Mouse (Mus musculus): Measurements from ENCODE around the gene Trim2. TPM values are rescaled to one million over a fixed set of nuclear protein-coding genes. Genes with fewer than 3 reads are reported as not detected.

Trim2 gene
- total RNA-seq, 2 experiments from 2014 or later, result 267 to 271 TPM

DNA sequence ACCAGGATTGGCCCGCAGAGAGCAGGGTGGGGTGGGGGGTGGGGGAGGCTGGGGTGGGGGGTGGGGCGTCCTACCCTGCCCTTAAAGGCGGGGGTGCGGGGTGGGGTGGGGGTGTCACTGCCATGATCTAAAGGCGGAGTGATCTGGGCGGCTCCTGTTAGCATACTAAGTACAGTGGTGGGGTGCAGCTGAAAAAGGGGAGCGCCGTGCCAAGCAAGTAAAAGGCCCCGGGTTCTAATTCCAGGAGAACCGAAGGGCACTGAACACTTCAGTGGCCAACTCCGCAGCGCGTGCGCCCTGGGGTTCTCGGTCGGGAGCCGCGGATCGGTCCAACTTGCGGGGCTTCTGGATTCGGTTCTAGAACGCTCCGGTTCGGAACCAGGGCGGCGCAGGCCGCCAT is 151.5 kb downstream of the Trim2 start:
- DNase-seq (ENCODE audit: low spot score in 2 of 2), result no peak

GRCm38 (mm10) chr3:84154721-84155141 is 151.9 kb downstream of the Trim2 start:
- DNase-seq (ENCODE audit: low spot score in 2 of 2), result no peak

GRCm38 (mm10) chr3:84149831-84150230 is 156.8 kb downstream of the Trim2 start:
- DNase-seq (ENCODE audit: low spot score in 2 of 2), result no peak

DNA sequence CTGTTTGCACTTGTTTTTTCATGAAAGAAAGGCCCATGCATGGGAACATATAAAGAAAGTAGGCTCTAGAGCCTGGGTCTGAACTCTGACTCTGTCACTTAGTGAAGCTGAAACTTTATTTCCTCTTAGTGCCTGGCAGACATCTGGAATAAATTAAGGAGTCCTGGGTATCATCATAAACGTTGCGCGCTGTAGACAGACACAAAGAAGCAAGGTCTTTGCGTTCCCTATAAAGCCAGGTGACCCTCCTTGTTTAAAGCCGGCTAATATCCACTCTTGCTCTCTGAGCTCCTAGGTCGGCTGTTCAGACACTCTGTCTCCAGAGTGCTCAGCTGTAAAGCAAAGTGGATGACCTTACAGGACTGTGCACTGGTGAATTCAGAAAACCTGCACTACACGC is 165.7 kb downstream of the Trim2 start:
- DNase-seq (ENCODE audit: low spot score in 2 of 2), result no peak

GRCm38 (mm10) chr3:84136509-84136908 is 170.2 kb downstream of the Trim2 start:
- DNase-seq (ENCODE audit: low spot score in 2 of 2), result no peak

DNA sequence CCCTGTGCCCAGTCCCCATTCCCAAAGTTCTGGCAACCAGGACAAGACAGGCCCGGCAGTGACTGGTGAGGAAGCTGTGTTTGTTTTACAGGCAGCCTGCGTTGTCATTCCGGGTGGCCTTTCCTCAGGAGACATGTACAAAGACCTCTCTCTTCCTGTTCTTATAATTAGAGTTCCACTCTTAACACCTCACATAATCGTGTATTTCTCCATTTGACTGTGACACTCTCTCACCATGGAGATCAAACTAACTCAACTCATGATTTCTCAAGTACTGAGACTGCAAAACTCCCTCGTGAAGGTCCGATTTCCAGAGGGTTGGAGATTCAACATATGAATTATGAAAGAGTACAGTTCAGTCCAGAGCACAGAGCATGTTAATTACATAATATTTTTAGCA is 170.7 kb downstream of the Trim2 start:
- DNase-seq (ENCODE audit: low spot score in 2 of 2), result no peak

GRCm38 (mm10) chr3:84135387-84135786 is 171.3 kb downstream of the Trim2 start:
- DNase-seq (ENCODE audit: low spot score in 2 of 2), result no peak

DNA sequence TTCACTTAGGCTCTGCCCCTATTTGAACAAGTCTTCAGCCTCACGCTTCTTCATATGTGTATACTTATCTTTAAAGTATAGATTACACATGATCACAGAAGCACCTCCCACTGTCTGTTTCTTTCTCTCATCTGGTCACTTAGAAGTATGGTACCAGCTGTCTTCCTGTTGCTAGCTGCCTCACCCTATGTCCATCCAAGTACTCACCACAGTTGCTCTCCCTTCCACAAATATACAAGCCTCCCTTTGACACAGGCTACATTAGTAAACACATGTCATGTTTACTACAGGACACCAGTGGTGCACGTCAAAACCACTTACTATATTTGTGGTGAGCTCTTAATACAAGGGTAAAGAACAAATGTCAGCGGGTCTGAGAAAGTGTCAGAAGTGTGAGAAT is 175.3 kb downstream of the Trim2 start:
- DNase-seq (ENCODE audit: low spot score in 2 of 2), result no peak

DNA sequence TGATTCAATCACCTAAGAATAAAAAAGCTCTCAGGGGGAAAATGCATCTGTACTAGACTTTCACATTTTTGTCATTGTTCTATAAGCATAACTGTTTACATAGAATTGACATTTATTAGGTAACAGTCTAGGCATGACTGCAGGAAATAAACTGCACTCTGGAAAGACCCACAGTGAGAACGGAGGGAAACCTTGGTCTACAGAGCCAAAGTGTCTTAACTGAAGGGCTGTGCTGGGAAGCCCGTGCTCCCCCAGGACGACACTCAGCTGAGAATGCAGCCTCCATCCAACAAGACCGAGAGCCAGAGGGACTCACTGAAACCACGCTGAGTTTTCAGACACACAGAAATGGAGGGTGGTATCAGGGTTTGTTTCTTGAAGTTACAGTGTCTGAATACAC is 175.9 kb downstream of the Trim2 start:
- DNase-seq (ENCODE audit: low spot score in 2 of 2), result no peak

DNA sequence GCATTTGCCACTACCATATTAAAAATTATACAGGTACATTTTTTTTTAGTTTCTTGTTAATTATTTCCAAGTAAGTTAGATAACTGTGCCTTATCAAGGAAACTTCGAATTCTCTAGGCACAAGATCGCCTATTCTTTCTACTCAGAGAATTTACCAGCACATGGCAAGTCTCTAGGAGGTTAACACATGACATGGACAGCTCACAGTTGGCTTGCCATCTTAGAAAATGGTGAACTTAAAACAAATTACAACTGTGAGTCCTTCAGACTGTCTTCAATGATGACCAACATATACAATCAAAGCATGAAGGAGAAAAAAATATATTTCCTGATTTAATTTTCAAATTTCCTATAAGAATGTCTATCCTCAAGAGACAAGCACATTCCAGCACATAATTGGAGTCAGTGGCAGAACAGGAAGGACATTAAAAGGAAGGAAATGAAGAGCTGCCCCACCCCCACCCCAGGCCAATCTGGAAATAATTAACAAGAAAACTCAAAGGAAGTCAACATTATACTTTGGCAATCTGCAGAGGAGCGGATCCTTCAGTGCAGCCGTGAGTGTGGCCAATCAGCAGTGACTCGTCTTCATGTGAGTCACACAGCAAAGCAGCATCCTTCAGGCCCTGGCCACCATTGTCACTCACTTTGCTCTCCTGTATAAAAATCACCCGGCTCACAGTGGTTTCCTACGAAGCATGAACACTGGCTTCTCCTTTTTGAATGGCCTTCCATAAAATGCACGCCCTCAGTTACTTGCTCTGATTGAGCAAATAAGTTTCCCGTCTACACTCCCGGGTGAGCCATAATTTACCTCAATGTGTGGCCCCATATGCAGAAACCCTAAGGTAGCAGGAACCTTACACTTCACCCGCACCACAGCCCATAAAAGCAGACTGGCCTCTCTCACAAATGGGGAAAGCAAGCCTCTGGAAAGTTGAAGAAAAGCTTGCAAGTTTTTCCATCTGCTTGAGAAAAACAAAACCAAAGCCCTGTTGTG is 177.5 kb downstream of the Trim2 start:
- no peak for DNase-seq (ENCODE audit: low spot score in 2 of 2)

- DNase-seq (ENCODE audit: low spot score in 2 of 2), result no peak
Measured at GRCm38 (mm10) chr3:84127431-84127830, 179.2 kb downstream of the Trim2 start.

- DNase-seq (ENCODE audit: low spot score in 2 of 2), result no peak
Measured at GRCm38 (mm10) chr3:84126721-84127120, 180.0 kb downstream of the Trim2 start.

DNA sequence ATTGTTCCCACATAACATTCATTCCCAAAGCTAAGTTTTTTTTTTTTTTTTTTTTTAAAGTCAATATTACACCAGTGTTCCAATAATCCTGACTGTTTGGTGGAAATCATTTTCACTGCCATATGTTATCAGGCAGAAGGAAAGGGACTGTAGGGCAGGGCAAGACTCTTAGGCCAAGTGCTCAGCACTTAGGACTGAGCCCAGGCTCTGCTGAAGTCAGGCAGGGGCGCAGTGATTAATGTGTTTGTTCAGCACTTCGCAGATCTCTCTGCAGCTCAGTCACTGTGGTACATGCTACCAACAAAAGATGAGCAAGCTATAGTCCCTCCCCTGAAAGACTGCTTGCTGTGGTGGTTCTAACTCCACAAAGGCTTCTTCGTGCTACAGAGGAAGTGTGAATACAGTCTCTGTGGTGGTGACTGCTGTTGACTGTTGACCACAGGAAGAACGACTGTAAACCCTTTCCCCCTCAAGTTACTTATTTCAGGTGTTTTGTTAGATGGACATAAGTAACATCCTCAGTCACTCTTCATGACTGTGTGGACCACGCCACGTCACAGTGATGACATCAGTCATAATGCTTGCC is 180.9 kb downstream of the Trim2 start:
- no peak for DNase-seq (ENCODE audit: low spot score in 2 of 2)

DNA sequence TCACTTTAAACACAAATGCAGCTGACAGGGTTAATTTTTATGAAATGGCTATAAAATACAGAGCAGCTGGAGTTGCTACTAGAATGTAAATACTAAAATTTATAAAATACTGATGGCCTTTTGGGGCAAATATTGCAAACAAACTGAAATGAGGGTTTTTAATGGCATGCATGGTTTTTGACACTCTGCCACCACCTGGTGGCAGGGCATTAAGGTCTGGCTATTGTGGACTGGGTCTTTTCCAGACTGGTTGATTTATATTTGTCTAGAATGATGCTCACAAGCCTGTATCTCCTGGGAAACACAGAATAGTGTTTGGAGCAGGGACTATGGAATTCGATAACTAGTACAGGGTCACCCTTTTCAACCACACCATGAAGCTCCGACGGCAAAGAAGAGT is 183.2 kb downstream of the Trim2 start:
- peak; percentile 9 to 24 for DNase-seq (ENCODE audit: low spot score in 2 of 2)

GRCm38 (mm10) chr3:84118718-84119117 is 188.0 kb downstream of the Trim2 start:
- no peak for DNase-seq (ENCODE audit: low spot score in 2 of 2)

GRCm38 (mm10) chr3:84118178-84118577 is 188.5 kb downstream of the Trim2 start:
- DNase-seq (ENCODE audit: low spot score in 2 of 2), result no peak

Other genes with a start within 250 kb of the Trim2 start
- gene Mnd1, start 151.1 kb downstream of the Trim2 start, total RNA-seq (2021), result 1 to 10 TPM; 2.8 to 3.1 TPM
- gene Gm6525, start 132.8 kb downstream of the Trim2 start, total RNA-seq (2021), result not detected
- gene Fhdc1, start 173.6 kb upstream of the Trim2 start, total RNA-seq (2021), result 1 to 10 TPM; 2.0 to 2.3 TPM

Measured in layer of hippocampus, postnatal 10 days (tissue).